Mouse (Mus musculus) midbrain, postnatal 0 days (tissue): ENCODE data around the gene Atox1. TPM values are rescaled to one million over a fixed set of nuclear protein-coding genes. Genes with fewer than 3 reads are reported as not detected.

Source experiments
- ATAC-seq: fragments of 200-750 bp; cut with Nextera tagmentation; 2 replicates; pipeline ENCODE4 v1.8.0; 2017; ENCODE audit warnings: moderate number of reproducible peaks, mild to moderate bottlenecking, moderate TSS enrichment, moderate library complexity; ENCODE audit not compliant: low FRiP score
- DNase-seq: peaks from one replicate; pipeline ENCODE4 v3.0.0-alpha.2; 2015; ENCODE audit warnings: low spot score
- H3K27ac ChIP-seq: fragments of 300-500 bp; sonication (generic); 2 replicates; pipeline ENCODE4 v1.5.1; 2014; ENCODE audit warnings: low read depth, mild to moderate bottlenecking, low read length, mixed read lengths
- H3K27me3 ChIP-seq: fragments of 300-500 bp; sonication (generic); 2 replicates; pipeline ENCODE4 v1.6.1; 2014; ENCODE audit warnings: low read length, control low read depth, mixed read lengths; ENCODE audit not compliant: insufficient read depth
- H3K36me3 ChIP-seq: fragments of 300-500 bp; sonication (generic); 2 replicates; pipeline ENCODE4 v1.6.1; 2014; ENCODE audit warnings: low read length, control low read depth, mixed read lengths; ENCODE audit not compliant: insufficient read depth
- H3K4me1 ChIP-seq: fragments of 300-500 bp; sonication (generic); 2 replicates; pipeline ENCODE4 v1.6.1; 2014; ENCODE audit warnings: mild to moderate bottlenecking, control low read depth, antibody characterized with exemption, low read length, mixed read lengths; ENCODE audit not compliant: insufficient read depth
- H3K4me2 ChIP-seq: fragments of 300-500 bp; sonication (generic); 2 replicates; pipeline ENCODE4 v1.6.1; 2014; ENCODE audit warnings: low read depth, mild to moderate bottlenecking, low read length, mixed read lengths; ENCODE audit not compliant: poor library complexity, severe bottlenecking
- H3K4me3 ChIP-seq: fragments of 300-500 bp; sonication (generic); 2 replicates; pipeline ENCODE4 v1.5.1; 2014; ENCODE audit warnings: low read depth, mild to moderate bottlenecking, low read length, moderate library complexity
- H3K9ac ChIP-seq: fragments of 300-500 bp; sonication (generic); replicated peaks from 2 replicates; pipeline ENCODE4 v1.6.1; 2014; ENCODE audit warnings: mild to moderate bottlenecking, low read length, moderate library complexity, mixed read lengths; ENCODE audit not compliant: poor library complexity, severe bottlenecking
- H3K9me3 ChIP-seq: fragments of 300-500 bp; sonication (generic); 2 replicates; pipeline ENCODE4 v1.6.1; 2016; ENCODE audit warnings: low read length, control low read depth
- CTCF ChIP-seq: IDR thresholded peaks from 2 replicates; pipeline ENCODE4 v1.5.1; 2016; ENCODE audit warnings: antibody characterized with exemption, mild to moderate bottlenecking
- WGBS: fragments of 180-500 bp; shearing (Covaris S2); extraction: QIAGEN DNeasy Blood & Tissue Kit; methylation state at CpG from one replicate; pipeline ENCODE4 v1.1.7; 2014; 5-methylcytosine and 5-hydroxymethylcytosine counted together
- polyA plus RNA-seq: library from polyadenylated mRNA; unstranded; fragments of >200 nt; fragmentation: Nextera tagmentation; extraction: Ambion mirVana; gene quantifications from 2 replicates; pipeline ENCODE4 v1.2.1, GENCODE M21; 2015
- total RNA-seq: library from RNA; depleted of rRNA; stranded (reverse); fragments of >200 nt; gene quantifications from 2 replicates; pipeline ENCODE4 v1.2.3, GENCODE M21; 2014

Atox1 gene
- total and polyA plus RNA-seq, 2 experiments from 2014 or later: 147 to 235 TPM

GRCm38 (mm10) chr11:55468611-55469047, 7.6 kb upstream of the Atox1 start:
- Histone ChIP-seq H3K9me3 (no peaks in the 10 kb centered on the region), H3K4me1 (peaks cover 10% of the 10 kb centered on the region; the same call in 1 of the 2 replicates), H3K4me3 (peak overlapping the region; percentile 41), H3K36me3 (no peaks in the 10 kb centered on the region), H3K27ac (peak overlapping the region; percentile 86), H3K27me3 (no peaks in the 10 kb centered on the region), H3K9ac (peak overlapping the region; percentile 57), H3K4me2 (peak overlapping the region; percentile 78)
- DNase-seq (no peak), ATAC-seq (no peak)
- TF ChIP-seq CTCF: no peak
- WGBS: 2% methylated on average over 17 of the region's 17 CpGs

- 64% methylated on average over 10 of the region's 10 CpGs for WGBS
- no peak overlapping the region for H3K9ac ChIP-seq
- H3K9me3 ChIP-seq: no peaks in the 10 kb centered on the region
- DNase-seq: no peak
- H3K27me3 ChIP-seq: no peaks in the 10 kb centered on the region
- peak overlapping the region; percentile 86; the same call in 1 of the 2 replicates for H3K27ac ChIP-seq
- peak overlapping the region; percentile 41; the same call in 1 of the 2 replicates for H3K4me3 ChIP-seq
- peak overlapping the region; percentile 78; the same call in 1 of the 2 replicates for H3K4me2 ChIP-seq
- no peak for ATAC-seq
- peaks cover 10% of the 10 kb centered on the region; the same call in 1 of the 2 replicates for H3K4me1 ChIP-seq
- no peaks in the 10 kb centered on the region for H3K36me3 ChIP-seq
- no peak for TF ChIP-seq CTCF
Measured at GRCm38 (mm10) chr11:55468012-55468411, 7.0 kb upstream of the Atox1 start.

GRCm38 (mm10) chr11:55465177-55465576, 4.1 kb upstream of the Atox1 start:
- Histone ChIP-seq H3K27me3 (no peaks in the 10 kb centered on the region), H3K4me2 (no peak overlapping the region), H3K4me3 (no peak overlapping the region), H3K9me3 (no peaks in the 10 kb centered on the region), H3K4me1 (0 out of 2 replicates have a peak, but pooled peaks cover 3% of the 10 kb centered on the region), H3K36me3 (no peaks in the 10 kb centered on the region), H3K9ac (no peak overlapping the region), H3K27ac (no peak overlapping the region)
- ATAC-seq: no peak
- TF ChIP-seq CTCF: no peak
- WGBS: 82% methylated on average over 3 of the region's 3 CpGs
- DNase-seq: no peak

- no peaks in the 10 kb centered on the region for H3K27me3 ChIP-seq
- no peak for DNase-seq
- 0 out of 2 replicates have a peak, but pooled peaks cover 3% of the 10 kb centered on the region for H3K4me1 ChIP-seq
- WGBS: 84% methylated on average over 10 of the region's 10 CpGs
- H3K9me3 ChIP-seq: no peaks in the 10 kb centered on the region
- no peak for ATAC-seq
- H3K27ac ChIP-seq: no peak overlapping the region
- H3K36me3 ChIP-seq: no peaks in the 10 kb centered on the region
- H3K4me3 ChIP-seq: no peak overlapping the region
- no peak overlapping the region for H3K4me2 ChIP-seq
- H3K9ac ChIP-seq: no peak overlapping the region
- no peak for TF ChIP-seq CTCF
Measured at GRCm38 (mm10) chr11:55464707-55465106, 3.7 kb upstream of the Atox1 start.

- no peaks in the 10 kb centered on the region for H3K4me1 ChIP-seq
- no peak overlapping the region for H3K4me3 ChIP-seq
- H3K4me2 ChIP-seq: no peak overlapping the region
- H3K27me3 ChIP-seq: no peaks in the 10 kb centered on the region
- no peak for TF ChIP-seq CTCF
- no peaks in the 10 kb centered on the region for H3K36me3 ChIP-seq
- 98% methylated on average over 9 of the region's 9 CpGs for WGBS
- H3K9ac ChIP-seq: no peak overlapping the region
- no peak overlapping the region for H3K27ac ChIP-seq
- ATAC-seq (no peak), DNase-seq (no peak)
- H3K9me3 ChIP-seq: no peaks in the 10 kb centered on the region
Measured at GRCm38 (mm10) chr11:55462149-55462548, 1.1 kb upstream of the Atox1 start.

GRCm38 (mm10) chr11:55460559-55461018, 450 bp downstream of the Atox1 start:
- under 1% methylated on average over 17 of the region's 17 CpGs for WGBS
- peak; percentile 55 for ATAC-seq

More at GRCm38 (mm10) chr11:55460559-55461018, 450 bp downstream of the Atox1 start:
- peak overlapping the region; percentile 67 for H3K9ac ChIP-seq
- H3K27me3 ChIP-seq: no peaks in the 10 kb centered on the region
- no peaks in the 10 kb centered on the region for H3K4me1 ChIP-seq
- peak; percentile 53 for TF ChIP-seq CTCF
- H3K36me3 ChIP-seq: no peaks in the 10 kb centered on the region
- H3K27ac ChIP-seq: peak overlapping the region; percentile 40
- peak overlapping the region; percentile 59 for H3K4me3 ChIP-seq
- H3K4me2 ChIP-seq: peak overlapping the region; percentile 98
- H3K9me3 ChIP-seq: no peaks in the 10 kb centered on the region
- DNase-seq: no peak
